Mouse (Mus musculus): Measurements from ENCODE around the gene Arhgap27. TPM values are rescaled to one million over a fixed set of nuclear protein-coding genes. Genes with fewer than 3 reads are reported as not detected.
"Not testable (repeated sequence)": the region's sequence is repeated elsewhere in the genome, so short reads cannot be mapped to it uniquely, and the experiment has no call there.

The Arhgap27 gene
- polyA plus RNA-seq, 1 experiment from 2014 or later = 2.2 TPM

- WGBS = 82% methylated on average over 10 of the region's 10 CpGs
- ATAC-seq = no peak
- Histone ChIP-seq H3K4me1 (peaks cover 10% of the 10 kb centered on the region), H3K36me3 (ENCODE audit: poor library complexity, severe bottlenecking) (no peaks in the 10 kb centered on the region), H3K27ac (no peak overlapping the region), H3K9ac (no peak overlapping the region), H3K4me2 (no peak overlapping the region), H3K27me3 (peaks cover 8% of the 10 kb centered on the region; the same call in 1 of the 2 replicates), H3K9me3 (replicated peaks) (no peaks in the 10 kb centered on the region), H3K4me3 (no peak overlapping the region)
Measured at GRCm38 (mm10) chr11:103309956-103310574, 53.4 kb downstream of the Arhgap27 start.

DNA sequence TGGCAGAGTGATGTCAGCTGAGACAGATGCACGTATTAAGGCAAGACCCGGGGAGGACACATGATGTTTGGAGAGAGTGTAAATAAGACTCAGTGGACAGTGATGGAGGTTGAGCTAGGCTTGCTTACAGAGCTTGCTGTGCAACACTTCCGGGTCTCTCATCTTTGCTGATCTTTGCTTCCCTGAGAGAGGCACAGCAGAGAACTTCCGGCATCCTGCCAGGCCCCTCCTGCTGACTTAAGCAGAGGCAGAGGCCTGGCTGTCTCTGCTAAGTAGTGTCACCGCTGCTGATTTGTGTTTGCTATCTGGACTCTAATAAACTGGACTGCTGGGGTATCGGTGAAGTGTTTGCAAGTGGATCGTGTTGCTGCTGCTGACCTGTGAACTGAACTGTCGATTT lies 55.6 kb downstream of the Arhgap27 start:
- no peak overlapping the region for H3K9ac ChIP-seq
- ATAC-seq = no peak
- WGBS = 82% methylated on average over 8 of the region's 8 CpGs
- H3K4me2 ChIP-seq = no peak overlapping the region
- H3K27me3 ChIP-seq = peaks cover 8% of the 10 kb centered on the region; the same call in 1 of the 2 replicates
- no peak overlapping the region for H3K27ac ChIP-seq
- no peaks in the 10 kb centered on the region for H3K9me3 ChIP-seq (replicated peaks)
- no peaks in the 10 kb centered on the region for H3K36me3 ChIP-seq (ENCODE audit: poor library complexity, severe bottlenecking)
- peaks cover 10% of the 10 kb centered on the region for H3K4me1 ChIP-seq
- H3K4me3 ChIP-seq = no peak overlapping the region

DNA sequence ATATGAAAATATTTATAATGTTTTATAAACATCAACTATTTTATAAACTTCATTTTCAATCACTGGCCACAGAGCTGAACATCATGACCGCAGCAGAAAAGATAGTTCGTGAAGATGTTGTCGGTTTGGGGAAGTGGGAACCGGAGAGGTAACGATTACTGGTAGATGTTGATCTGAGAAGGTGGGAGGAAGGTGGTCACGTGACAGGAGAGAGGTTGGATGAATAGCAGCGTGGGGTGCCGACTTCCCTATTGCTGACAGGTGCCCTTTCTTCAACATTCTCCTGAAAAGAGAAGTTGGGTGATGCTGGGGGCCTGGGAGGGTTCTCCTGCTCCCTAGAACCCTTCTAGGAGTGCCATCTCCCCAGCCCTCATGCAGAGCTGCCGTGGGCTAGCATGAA lies 59.0 kb downstream of the Arhgap27 start:
- WGBS = 84% methylated on average over 9 of the region's 9 CpGs

DNA sequence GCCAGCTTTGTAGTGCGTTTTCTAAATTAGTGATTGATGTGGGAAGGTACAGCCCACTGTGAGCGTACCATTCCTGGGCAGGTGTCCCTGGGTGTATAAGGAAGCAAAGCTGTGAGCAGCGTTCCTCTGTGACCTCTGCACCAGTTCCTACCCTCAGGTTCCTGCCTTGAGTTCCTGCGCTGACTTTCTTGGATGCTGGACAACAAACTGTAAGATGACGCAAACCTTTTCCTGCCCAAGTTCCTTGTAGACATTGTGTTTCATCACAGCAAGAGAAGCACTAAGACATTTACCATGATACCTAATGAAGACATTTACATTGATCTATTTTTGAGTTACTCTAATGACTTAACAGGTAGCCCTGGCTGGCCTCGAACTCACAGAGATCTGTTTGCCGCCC lies 68.7 kb downstream of the Arhgap27 start:
- Histone ChIP-seq H3K36me3 (ENCODE audit: poor library complexity, severe bottlenecking) (no peaks in the 10 kb centered on the region), H3K27ac (no peak overlapping the region), H3K4me3 (no peak overlapping the region), H3K4me2 (no peak overlapping the region), H3K9me3 (replicated peaks) (no peaks in the 10 kb centered on the region), H3K27me3 (no peaks in the 10 kb centered on the region), H3K4me1 (peaks cover 13% of the 10 kb centered on the region), H3K9ac (no peak overlapping the region)
- WGBS = 90% methylated on average over 7 of the region's 7 CpGs
- ATAC-seq = no peak

More for the DNA sequence above, 59.0 kb downstream of the Arhgap27 start:
- ATAC-seq = no peak
- no peaks in the 10 kb centered on the region for H3K36me3 ChIP-seq (ENCODE audit: poor library complexity, severe bottlenecking)
- peaks cover 3% of the 10 kb centered on the region; the same call in 1 of the 2 replicates for H3K9me3 ChIP-seq (replicated peaks)
- H3K9ac ChIP-seq = no peak overlapping the region
- H3K4me3 ChIP-seq = no peak overlapping the region
- H3K27ac ChIP-seq = no peak overlapping the region
- H3K4me1 ChIP-seq = no peaks in the 10 kb centered on the region
- no peaks in the 10 kb centered on the region for H3K27me3 ChIP-seq
- H3K4me2 ChIP-seq = no peak overlapping the region

DNA sequence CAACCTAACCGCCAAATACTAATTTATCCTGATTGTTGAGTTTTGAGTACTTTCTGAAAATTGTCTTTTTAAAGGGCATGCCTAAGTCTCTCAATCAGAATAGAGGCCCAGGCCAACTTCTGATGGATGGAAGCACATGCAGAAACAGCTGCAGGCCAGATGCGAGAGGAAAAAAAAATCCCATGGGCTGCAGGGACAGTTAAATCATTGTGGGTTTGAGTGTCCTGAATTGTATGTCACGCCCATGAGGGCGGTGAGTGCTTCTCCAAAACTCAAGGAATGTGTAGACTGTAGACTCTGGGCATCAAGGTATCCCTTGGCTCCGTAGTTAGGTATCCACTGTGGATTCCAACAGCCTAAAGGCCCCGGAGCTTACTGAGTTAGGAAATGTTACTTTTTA lies 69.4 kb downstream of the Arhgap27 start:
- ATAC-seq = no peak
- Histone ChIP-seq H3K36me3 (ENCODE audit: poor library complexity, severe bottlenecking) (no peaks in the 10 kb centered on the region), H3K9ac (no peak overlapping the region), H3K27me3 (no peaks in the 10 kb centered on the region), H3K4me1 (peaks cover 13% of the 10 kb centered on the region), H3K27ac (no peak overlapping the region), H3K4me2 (no peak overlapping the region), H3K9me3 (replicated peaks) (no peaks in the 10 kb centered on the region), H3K4me3 (no peak overlapping the region)
- WGBS = 92% methylated on average over 6 of the region's 6 CpGs

GRCm38 (mm10) chr11:103292890-103293287 lies 70.6 kb downstream of the Arhgap27 start:
- H3K36me3 ChIP-seq (ENCODE audit: poor library complexity, severe bottlenecking) = no peaks in the 10 kb centered on the region
- H3K4me3 ChIP-seq = no peak overlapping the region
- H3K9ac ChIP-seq = no peak overlapping the region
- H3K4me2 ChIP-seq = no peak overlapping the region
- no peaks in the 10 kb centered on the region for H3K27me3 ChIP-seq
- no peak overlapping the region for H3K27ac ChIP-seq
- ATAC-seq = no peak
- peaks cover 13% of the 10 kb centered on the region for H3K4me1 ChIP-seq
- 79% methylated on average over 5 of the region's 5 CpGs for WGBS
- H3K9me3 ChIP-seq (replicated peaks) = no peaks in the 10 kb centered on the region

GRCm38 (mm10) chr11:103292152-103292889 lies 71.2 kb downstream of the Arhgap27 start:
- Histone ChIP-seq H3K36me3 (ENCODE audit: poor library complexity, severe bottlenecking) (no peaks in the 10 kb centered on the region), H3K9me3 (replicated peaks) (no peaks in the 10 kb centered on the region), H3K27me3 (no peaks in the 10 kb centered on the region), H3K4me1 (peaks cover 13% of the 10 kb centered on the region), H3K4me2 (no peak overlapping the region), H3K4me3 (no peak overlapping the region), H3K9ac (no peak overlapping the region), H3K27ac (no peak overlapping the region)
- no peak for ATAC-seq
- WGBS = 23% methylated on average over 14 of the region's 14 CpGs

GRCm38 (mm10) chr11:103290841-103291240 lies 72.7 kb downstream of the Arhgap27 start:
- not testable (repeated sequence) for H3K4me3 ChIP-seq; H3K9ac ChIP-seq; H3K36me3 ChIP-seq (ENCODE audit: poor library complexity, severe bottlenecking); ATAC-seq; H3K9me3 ChIP-seq (replicated peaks); H3K27ac ChIP-seq; H3K27me3 ChIP-seq; H3K4me2 ChIP-seq
- peaks cover 13% of the 10 kb centered on the region for H3K4me1 ChIP-seq
- 95% methylated on average over 7 of the region's 7 CpGs for WGBS

DNA sequence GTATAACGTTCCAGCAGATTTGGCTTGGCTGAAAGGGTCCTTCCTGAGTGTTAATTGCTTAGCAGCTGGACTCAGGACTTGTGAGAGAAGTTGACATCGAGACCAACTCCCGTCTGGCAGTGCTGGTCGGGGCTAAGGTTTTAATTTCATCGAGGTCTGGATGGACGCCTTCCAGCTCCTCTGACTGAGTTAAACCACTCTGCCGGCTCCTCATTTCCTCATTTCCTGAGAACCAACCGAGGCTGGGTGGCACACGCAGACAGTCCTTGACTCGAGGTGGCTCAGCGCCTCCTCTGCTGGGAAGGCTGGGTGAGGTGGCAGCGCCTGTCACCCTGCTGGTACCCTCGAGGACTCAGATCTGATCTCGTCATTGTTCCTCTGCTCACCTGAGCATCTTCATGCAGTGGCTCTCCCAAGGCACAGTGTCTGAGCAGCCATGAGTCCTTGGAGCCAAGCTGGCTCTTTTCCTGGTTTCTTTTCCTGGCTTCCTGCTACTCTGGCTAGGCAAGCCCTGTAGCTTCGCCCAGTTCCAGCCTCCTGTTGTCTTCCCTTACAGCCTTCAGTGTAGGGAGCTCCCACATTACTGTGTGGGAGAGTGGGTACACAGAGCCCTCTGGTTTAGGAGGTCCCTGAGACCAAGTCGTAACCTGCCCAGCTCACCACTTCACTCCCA lies 75.1 kb downstream of the Arhgap27 start:
- H3K4me3 ChIP-seq = no peak overlapping the region
- no peaks in the 10 kb centered on the region for H3K27me3 ChIP-seq
- no peak for ATAC-seq
- H3K9ac ChIP-seq = no peak overlapping the region
- H3K27ac ChIP-seq = no peak overlapping the region
- 79% methylated on average over 16 of the region's 16 CpGs for WGBS
- H3K36me3 ChIP-seq (ENCODE audit: poor library complexity, severe bottlenecking) = no peaks in the 10 kb centered on the region
- H3K4me1 ChIP-seq = peaks cover 13% of the 10 kb centered on the region
- no peak overlapping the region for H3K4me2 ChIP-seq
- no peaks in the 10 kb centered on the region for H3K9me3 ChIP-seq (replicated peaks)

GRCm38 (mm10) chr11:103286910-103287309 lies 76.6 kb downstream of the Arhgap27 start:
- H3K9ac ChIP-seq = no peak overlapping the region
- no peaks in the 10 kb centered on the region for H3K27me3 ChIP-seq
- no peak for ATAC-seq
- H3K9me3 ChIP-seq (replicated peaks) = no peaks in the 10 kb centered on the region
- H3K4me2 ChIP-seq = no peak overlapping the region
- no peak overlapping the region for H3K27ac ChIP-seq
- WGBS = 94% methylated on average over 5 of the region's 5 CpGs
- H3K36me3 ChIP-seq (ENCODE audit: poor library complexity, severe bottlenecking) = no peaks in the 10 kb centered on the region
- no peak overlapping the region for H3K4me3 ChIP-seq
- peaks cover 6% of the 10 kb centered on the region for H3K4me1 ChIP-seq

GRCm38 (mm10) chr11:103285951-103286350 lies 77.5 kb downstream of the Arhgap27 start:
- no peak overlapping the region for H3K4me3 ChIP-seq
- WGBS = 53% methylated on average over 5 of the region's 6 CpGs
- H3K27ac ChIP-seq = no peak overlapping the region
- no peaks in the 10 kb centered on the region for H3K9me3 ChIP-seq (replicated peaks)
- no peak overlapping the region for H3K9ac ChIP-seq
- H3K4me2 ChIP-seq = no peak overlapping the region
- no peak for ATAC-seq
- no peaks in the 10 kb centered on the region for H3K4me1 ChIP-seq
- H3K27me3 ChIP-seq = no peaks in the 10 kb centered on the region
- no peaks in the 10 kb centered on the region for H3K36me3 ChIP-seq (ENCODE audit: poor library complexity, severe bottlenecking)

- 87% methylated on average over 10 of the region's 10 CpGs for WGBS
- H3K27ac ChIP-seq = no peak overlapping the region
- ATAC-seq = no peak
- no peaks in the 10 kb centered on the region for H3K36me3 ChIP-seq (ENCODE audit: poor library complexity, severe bottlenecking)
- H3K4me2 ChIP-seq = no peak overlapping the region
- H3K27me3 ChIP-seq = no peaks in the 10 kb centered on the region
- H3K4me1 ChIP-seq = no peaks in the 10 kb centered on the region
- H3K4me3 ChIP-seq = no peak overlapping the region
- no peak overlapping the region for H3K9ac ChIP-seq
- no peaks in the 10 kb centered on the region for H3K9me3 ChIP-seq (replicated peaks)
Measured at GRCm38 (mm10) chr11:103285276-103285675, 78.2 kb downstream of the Arhgap27 start.
